Mouse (Mus musculus) ES-Bruce4 (cell line): ENCODE results near the gene Ube3c. TPM values are rescaled to one million over a fixed set of nuclear protein-coding genes. Genes with fewer than 3 reads are reported as not detected.
A peak's percentile ranks its signal among the peaks of the same experiment; 100 is the strongest.

Experiments used
- H3K27ac ChIP-seq: 2 replicates; pipeline ENCODE4 v1.5.1; 2012; ENCODE audit warnings: low read length, inconsistent platforms; ENCODE audit not compliant: insufficient read depth
- H3K27me3 ChIP-seq: 2 replicates; pipeline ENCODE4 v1.6.1; 2012; ENCODE audit warnings: mild to moderate bottlenecking, low read length, inconsistent platforms; ENCODE audit not compliant: control insufficient read depth, poor library complexity, insufficient read depth, severe bottlenecking
- H3K36me3 ChIP-seq: 2 replicates; pipeline ENCODE4 v1.6.1; 2012; ENCODE audit warnings: inconsistent platforms, mild to moderate bottlenecking, low read length, moderate library complexity; ENCODE audit not compliant: control insufficient read depth, poor library complexity, insufficient read depth, severe bottlenecking
- H3K4me1 ChIP-seq: one replicate; pipeline ENCODE4 v1.8.1; 2011; ENCODE audit warnings: low read length; ENCODE audit not compliant: control insufficient read depth, insufficient read depth
- H3K4me3 ChIP-seq: 2 replicates; pipeline ENCODE4 v1.5.1; 2011; ENCODE audit warnings: low read depth, mild to moderate bottlenecking, low read length
- H3K9ac ChIP-seq: 2 replicates; pipeline ENCODE4 v1.6.1; 2012; ENCODE audit warnings: low read depth, mild to moderate bottlenecking, inconsistent platforms; ENCODE audit not compliant: poor library complexity, severe bottlenecking
- H3K9me3 ChIP-seq: replicated peaks from 2 replicates; pipeline ENCODE4 v1.6.1; 2012; ENCODE audit warnings: mild to moderate bottlenecking, low read length, inconsistent platforms; ENCODE audit not compliant: control insufficient read depth, poor library complexity, insufficient read depth, severe bottlenecking
- CTCF ChIP-seq: IDR thresholded peaks from one replicate; pipeline ENCODE4 v1.8.1; 2011; ENCODE audit warnings: low read depth, low read length
- EP300 ChIP-seq: IDR thresholded peaks from 2 replicates; pipeline ENCODE4 v1.6.1; 2011; ENCODE audit warnings: low read depth, low read length; ENCODE audit not compliant: insufficient read depth
- POLR2A ChIP-seq: IDR thresholded peaks from one replicate; pipeline ENCODE4 v1.8.1; 2011; ENCODE audit warnings: low read length; ENCODE audit not compliant: insufficient read depth
- polyA plus RNA-seq: library from polyadenylated mRNA; stranded (reverse); fragments of >200 nt; gene quantifications from 2 replicates; pipeline ENCODE4 v1.2.4, GENCODE M21; 2011; ENCODE audit warnings: low read depth; ENCODE audit not compliant: missing spikeins, insufficient read depth, insufficient read length

Gene Ube3c
- polyA plus RNA-seq, 1 experiment, result 54.0 TPM

GRCm38 (mm10) chr5:29665391-29665790 lies 96.3 kb downstream of the Ube3c start:
- Histone ChIP-seq H3K36me3 (peaks cover 20% of the 10 kb centered on the region), H3K9ac (no peak overlapping the region), H3K9me3 (no peaks in the 10 kb centered on the region), H3K4me3 (no peak overlapping the region), H3K27ac (no peak overlapping the region), H3K27me3 (no peaks in the 10 kb centered on the region), H3K4me1 (no peaks in the 10 kb centered on the region)
- TF ChIP-seq POLR2A, result no peak
- TF ChIP-seq CTCF, result no peak
- TF ChIP-seq EP300, result no peak

- no peak overlapping the region for H3K4me3 ChIP-seq
- H3K27ac ChIP-seq, result no peak overlapping the region
- peaks cover 22% of the 10 kb centered on the region for H3K36me3 ChIP-seq
- H3K9me3 ChIP-seq, result no peaks in the 10 kb centered on the region
- H3K4me1 ChIP-seq, result no peaks in the 10 kb centered on the region
- H3K27me3 ChIP-seq, result no peaks in the 10 kb centered on the region
- no peak for TF ChIP-seq CTCF
- TF ChIP-seq EP300, result no peak
- TF ChIP-seq POLR2A, result no peak
- H3K9ac ChIP-seq, result no peak overlapping the region
These were observed 103.5 kb downstream of the Ube3c start for GRCm38 (mm10) chr5:29672551-29672950.

GRCm38 (mm10) chr5:29674305-29674704 lies 105.3 kb downstream of the Ube3c start:
- no peak overlapping the region for H3K27ac ChIP-seq
- TF ChIP-seq EP300 (no peak), CTCF (no peak), POLR2A (no peak)
- H3K36me3 ChIP-seq, result peaks cover 14% of the 10 kb centered on the region; the same call in 1 of the 2 replicates
- no peak overlapping the region for H3K4me3 ChIP-seq
- no peak overlapping the region for H3K9ac ChIP-seq
- no peaks in the 10 kb centered on the region for H3K27me3 ChIP-seq
- H3K9me3 ChIP-seq, result no peaks in the 10 kb centered on the region
- H3K4me1 ChIP-seq, result no peaks in the 10 kb centered on the region

GRCm38 (mm10) chr5:29676445-29676844 lies 107.4 kb downstream of the Ube3c start:
- no peak overlapping the region for H3K27ac ChIP-seq
- H3K9me3 ChIP-seq, result no peaks in the 10 kb centered on the region
- H3K27me3 ChIP-seq, result no peaks in the 10 kb centered on the region
- TF ChIP-seq CTCF, result no peak
- no peak for TF ChIP-seq EP300
- no peak for TF ChIP-seq POLR2A
- no peak overlapping the region for H3K9ac ChIP-seq
- H3K36me3 ChIP-seq, result peaks cover 9% of the 10 kb centered on the region; the same call in 1 of the 2 replicates
- H3K4me1 ChIP-seq, result no peaks in the 10 kb centered on the region
- H3K4me3 ChIP-seq, result no peak overlapping the region

- Histone ChIP-seq H3K4me1 (no peaks in the 10 kb centered on the region), H3K9ac (no peak overlapping the region)
- TF ChIP-seq POLR2A (no peak), CTCF (no peak), EP300 (no peak)
These were observed 116.0 kb downstream of the Ube3c start for GRCm38 (mm10) chr5:29685085-29685484.

GRCm38 (mm10) chr5:29687671-29688070 lies 118.6 kb downstream of the Ube3c start:
- Histone ChIP-seq H3K36me3 (no peaks in the 10 kb centered on the region), H3K27me3 (no peaks in the 10 kb centered on the region), H3K4me3 (no peak overlapping the region), H3K4me1 (no peaks in the 10 kb centered on the region), H3K9me3 (no peaks in the 10 kb centered on the region), H3K27ac (no peak overlapping the region), H3K9ac (no peak overlapping the region)
- no peak for TF ChIP-seq POLR2A
- TF ChIP-seq CTCF, result peak; percentile 78

More at GRCm38 (mm10) chr5:29685085-29685484, 116.0 kb downstream of the Ube3c start:
- no peaks in the 10 kb centered on the region for H3K27me3 ChIP-seq
- H3K36me3 ChIP-seq, result no peaks in the 10 kb centered on the region
- H3K27ac ChIP-seq, result no peak overlapping the region
- H3K9me3 ChIP-seq, result no peaks in the 10 kb centered on the region; the same call in 1 of the 2 replicates
- no peak overlapping the region for H3K4me3 ChIP-seq

GRCm38 (mm10) chr5:29688352-29688751 lies 119.3 kb downstream of the Ube3c start:
- Histone ChIP-seq H3K27ac (no peak overlapping the region), H3K4me1 (no peaks in the 10 kb centered on the region), H3K9ac (no peak overlapping the region), H3K36me3 (no peaks in the 10 kb centered on the region), H3K27me3 (no peaks in the 10 kb centered on the region), H3K9me3 (no peaks in the 10 kb centered on the region), H3K4me3 (no peak overlapping the region)
- TF ChIP-seq EP300 (no peak), CTCF (no peak), POLR2A (no peak)
